Mouse (Mus musculus) gastrocnemius, adult 2 months (tissue): ENCODE results near the gene Med27. TPM values are rescaled to one million over a fixed set of nuclear protein-coding genes. Genes with fewer than 3 reads are reported as not detected.

Source experiments
- DNase-seq: peaks from one replicate; pipeline ENCODE4 v3.0.0; 2022
- H3K27ac ChIP-seq: fragments of 200-600 bp; 2 replicates; pipeline ENCODE4 v1.8.1; 2022; ENCODE audit warnings: mild to moderate bottlenecking
- H3K4me3 ChIP-seq: fragments of 200-600 bp; 2 replicates; pipeline ENCODE4 v1.8.1; 2022; ENCODE audit warnings: mild to moderate bottlenecking, moderate library complexity
- CTCF ChIP-seq: fragments of 200-600 bp; IDR thresholded peaks from 2 replicates; pipeline ENCODE4 v1.8.1; 2022; ENCODE audit warnings: antibody characterized with exemption, mild to moderate bottlenecking, moderate library complexity
- intact Hi-C: fragments of 180-260 bp; cut with DNase I; formaldehyde crosslinking; loops from one replicate; pipeline ENCODE4 v1.15.1; 2025
- total RNA-seq, 2 experiments: library from RNA; stranded (reverse); gene quantifications; 2 replicates each; pipeline ENCODE4 v1.2.3; 2021

Gene Med27
- total RNA-seq, 2 experiments from 2014 or later: 12.3 to 16.9 TPM

DNA sequence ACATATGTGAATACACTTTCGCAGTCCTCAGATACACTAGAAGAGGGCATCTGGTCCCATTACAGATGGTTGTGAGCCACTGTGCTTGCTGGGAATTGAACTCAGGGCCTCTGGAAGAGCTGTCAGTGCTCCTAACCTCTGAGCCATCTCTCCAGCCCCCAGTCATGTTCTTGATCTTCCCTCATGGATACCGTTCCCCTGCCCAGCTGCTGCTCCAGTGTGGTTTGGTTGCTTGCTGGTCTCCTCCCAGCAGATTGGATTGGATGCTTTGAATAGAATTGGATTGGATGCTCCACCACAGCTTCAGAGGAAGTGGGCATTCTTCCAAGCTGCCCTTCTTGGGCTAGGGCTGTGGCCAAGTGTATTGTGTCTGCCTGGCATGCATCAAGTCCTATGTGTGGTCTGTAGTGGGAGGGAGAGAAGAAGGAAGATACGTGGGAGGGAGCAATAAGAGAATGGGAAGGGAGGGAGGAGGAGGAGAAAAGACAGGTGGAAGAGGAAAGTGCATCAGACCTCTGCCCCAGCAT is 56.0 kb downstream of the Med27 start:
- no peak overlapping the region for H3K27ac ChIP-seq
- intact Hi-C loops: no loop called here
- DNase-seq: peak; percentile 11
- no peak overlapping the region for H3K4me3 ChIP-seq
- TF ChIP-seq CTCF: no peak

DNA sequence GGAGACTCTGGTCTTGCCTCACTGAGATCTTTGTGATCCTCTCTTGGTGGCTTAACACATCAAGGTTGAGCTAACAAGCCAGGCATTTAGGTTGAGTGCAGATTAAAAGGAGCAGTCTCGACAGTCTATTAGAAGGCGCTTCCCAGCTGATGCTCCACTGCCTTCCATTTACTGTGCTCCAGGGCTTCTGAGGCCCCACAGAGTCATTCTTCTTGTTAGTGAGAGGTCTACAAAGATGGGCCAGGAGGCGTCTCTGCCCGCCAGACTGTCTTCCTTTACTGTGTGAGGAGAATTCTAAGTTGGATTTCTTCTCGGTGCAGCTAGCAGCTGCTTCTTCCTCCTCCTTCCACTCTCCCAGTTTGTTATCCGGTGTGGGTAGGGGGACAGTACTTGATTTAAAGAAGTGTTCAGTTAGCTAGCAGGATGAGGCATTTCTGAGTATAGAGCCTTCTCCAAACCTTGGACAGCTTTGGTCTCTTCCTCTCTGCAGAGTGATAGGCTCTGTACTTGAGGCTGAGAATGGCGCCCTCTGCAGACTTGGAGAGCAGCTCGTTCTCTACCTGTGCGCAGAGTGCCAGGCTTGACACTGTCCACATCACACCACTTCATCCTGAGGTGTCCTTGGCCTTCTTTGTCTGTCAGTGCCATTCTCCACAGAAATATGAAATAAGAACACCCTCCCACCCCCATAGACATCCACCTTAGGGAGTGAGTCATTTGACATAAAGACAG is 57.3 kb downstream of the Med27 start:
- no peak overlapping the region for H3K27ac ChIP-seq
- DNase-seq: peak; percentile 30
- no peak overlapping the region for H3K4me3 ChIP-seq
- peak; percentile 52 for TF ChIP-seq CTCF
- intact Hi-C loops: no loop called here

DNA sequence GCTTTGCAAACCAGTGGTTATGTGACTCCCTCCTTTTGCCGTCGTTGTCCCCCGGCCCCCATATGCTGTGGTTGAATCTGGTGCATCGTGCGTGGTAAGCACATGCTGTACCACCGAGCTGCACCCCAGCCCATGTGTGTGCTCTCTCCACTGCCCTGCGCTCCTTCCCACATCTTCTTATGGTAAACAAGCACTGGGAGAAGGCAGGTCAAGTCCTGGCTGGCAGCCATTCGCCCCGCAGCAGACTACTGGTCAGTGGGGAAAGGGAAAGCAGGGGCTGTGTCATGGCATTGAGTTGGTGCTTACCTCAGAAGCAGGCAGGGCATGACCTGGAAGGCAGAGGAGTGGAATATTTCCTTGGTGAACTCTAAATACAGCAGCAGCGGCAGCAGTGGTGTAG is 58.3 kb downstream of the Med27 start:
- TF ChIP-seq CTCF: no peak
- peak; percentile 29 for DNase-seq
- Histone ChIP-seq H3K4me3 (no peak overlapping the region), H3K27ac (peak overlapping the region; percentile 41)
- intact Hi-C loops: no loop called here

DNA sequence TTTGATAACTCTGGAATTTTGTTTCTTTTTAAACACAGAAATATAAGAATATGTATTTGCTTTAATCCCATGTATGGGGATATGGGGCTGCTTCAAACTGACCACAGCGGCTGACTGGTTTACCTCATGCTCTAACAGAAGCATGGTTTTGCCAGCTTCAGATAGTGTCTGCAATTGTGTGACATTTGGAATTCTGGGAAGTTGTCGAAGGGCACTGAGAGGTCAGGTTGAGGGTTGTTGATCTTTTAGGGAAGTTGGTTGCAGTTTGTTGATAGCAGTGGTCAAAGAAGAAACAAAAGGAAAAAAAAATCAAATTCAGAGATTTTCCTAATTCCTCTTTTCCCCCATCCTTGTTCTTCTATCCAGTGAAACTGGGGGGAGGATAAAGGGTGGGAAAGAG is 59.2 kb downstream of the Med27 start:
- TF ChIP-seq CTCF: no peak
- intact Hi-C loops: no loop called here
- H3K27ac ChIP-seq: no peak overlapping the region

DNA sequence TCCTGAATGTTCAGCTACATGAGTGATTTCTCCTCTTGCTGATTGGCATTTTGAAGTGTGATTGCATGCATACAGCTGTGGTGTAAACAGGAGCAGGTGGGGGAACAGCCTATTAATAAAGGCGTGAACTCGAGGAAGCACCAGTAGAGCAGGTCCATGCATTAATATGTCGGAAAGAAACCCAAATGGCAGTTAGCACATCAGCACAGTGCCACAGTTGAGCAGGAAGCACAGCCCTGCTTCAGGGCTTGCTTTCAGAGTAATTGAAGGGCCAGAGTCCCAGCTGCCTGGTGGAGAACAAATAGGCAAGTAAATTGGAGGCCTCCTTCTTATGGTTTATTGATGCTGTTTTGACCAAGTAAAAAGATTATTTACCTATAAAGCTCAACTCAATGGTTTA is 60.7 kb downstream of the Med27 start:
- DNase-seq: no peak
- TF ChIP-seq CTCF: no peak
- Histone ChIP-seq H3K4me3 (no peak overlapping the region), H3K27ac (no peak overlapping the region)
- intact Hi-C loops: no loop called here

More for the DNA sequence above, 59.2 kb downstream of the Med27 start:
- H3K4me3 ChIP-seq: no peak overlapping the region
- DNase-seq: no peak

DNA sequence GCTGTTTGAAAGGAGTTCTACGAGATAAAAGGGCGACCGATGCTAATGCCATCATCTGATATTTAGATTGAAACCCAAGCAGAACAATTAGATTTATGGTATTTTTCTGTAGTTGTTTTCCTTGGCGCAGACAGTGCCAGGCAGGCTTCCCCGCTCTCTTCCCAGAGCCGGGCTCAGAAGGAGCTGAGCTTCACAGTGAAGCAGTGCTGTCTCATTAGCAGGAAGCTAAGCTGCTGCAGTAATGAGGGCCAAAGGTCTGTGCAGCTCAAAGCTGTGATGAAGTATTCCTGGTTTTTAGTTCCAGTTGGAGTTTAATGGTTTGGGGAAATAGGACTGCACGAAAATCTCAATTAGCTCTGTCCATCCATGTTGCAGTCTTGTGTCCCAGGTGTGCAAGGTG is 61.1 kb downstream of the Med27 start:
- no peak for TF ChIP-seq CTCF
- DNase-seq: no peak
- Histone ChIP-seq H3K4me3 (no peak overlapping the region), H3K27ac (no peak overlapping the region)
- intact Hi-C loops: no loop called here

DNA sequence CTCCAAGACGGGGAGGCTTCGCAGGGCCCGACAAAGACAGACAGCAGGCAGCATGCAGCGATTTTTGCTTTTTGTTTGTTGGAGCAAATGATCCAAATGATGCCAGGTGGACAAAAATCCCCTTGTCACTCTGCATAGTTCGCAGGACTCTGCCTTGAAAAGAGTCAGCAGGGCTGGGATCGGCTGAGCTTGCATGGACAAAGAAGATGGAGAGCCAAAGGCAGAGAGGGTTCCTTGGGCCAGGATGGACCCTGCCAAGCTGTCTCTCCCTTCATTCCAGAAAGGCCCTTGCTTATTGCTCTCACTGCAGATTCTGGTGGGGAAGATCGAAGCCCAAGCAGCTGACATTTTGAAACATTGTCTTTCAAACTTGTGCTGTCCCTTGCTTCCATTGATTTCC is 64.3 kb downstream of the Med27 start:
- DNase-seq: no peak
- intact Hi-C loops: no loop called here
- Histone ChIP-seq H3K27ac (no peak overlapping the region), H3K4me3 (no peak overlapping the region)
- TF ChIP-seq CTCF: no peak

DNA sequence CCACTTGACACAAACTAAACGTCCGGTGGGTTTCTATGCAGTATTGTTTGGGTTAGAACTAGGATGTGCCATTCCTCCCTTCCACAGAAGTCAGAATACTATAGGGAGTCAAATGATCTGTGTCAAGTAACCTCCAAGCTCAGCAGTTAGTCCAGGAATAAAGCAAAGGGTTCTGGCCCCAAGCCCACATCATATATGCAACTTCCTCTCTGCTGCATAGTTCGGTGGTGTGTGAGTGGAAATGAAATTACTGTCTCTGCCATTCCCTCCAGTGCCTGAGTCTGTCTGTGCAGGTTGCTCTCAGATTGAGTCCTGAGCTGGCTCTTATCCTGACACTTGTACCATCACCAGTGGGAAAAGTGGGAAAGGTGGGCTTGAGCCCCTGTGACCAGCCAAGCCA is 65.8 kb downstream of the Med27 start:
- no peak overlapping the region for H3K4me3 ChIP-seq
- no peak for TF ChIP-seq CTCF
- H3K27ac ChIP-seq: no peak overlapping the region
- intact Hi-C loops: no loop called here
- no peak for DNase-seq

DNA sequence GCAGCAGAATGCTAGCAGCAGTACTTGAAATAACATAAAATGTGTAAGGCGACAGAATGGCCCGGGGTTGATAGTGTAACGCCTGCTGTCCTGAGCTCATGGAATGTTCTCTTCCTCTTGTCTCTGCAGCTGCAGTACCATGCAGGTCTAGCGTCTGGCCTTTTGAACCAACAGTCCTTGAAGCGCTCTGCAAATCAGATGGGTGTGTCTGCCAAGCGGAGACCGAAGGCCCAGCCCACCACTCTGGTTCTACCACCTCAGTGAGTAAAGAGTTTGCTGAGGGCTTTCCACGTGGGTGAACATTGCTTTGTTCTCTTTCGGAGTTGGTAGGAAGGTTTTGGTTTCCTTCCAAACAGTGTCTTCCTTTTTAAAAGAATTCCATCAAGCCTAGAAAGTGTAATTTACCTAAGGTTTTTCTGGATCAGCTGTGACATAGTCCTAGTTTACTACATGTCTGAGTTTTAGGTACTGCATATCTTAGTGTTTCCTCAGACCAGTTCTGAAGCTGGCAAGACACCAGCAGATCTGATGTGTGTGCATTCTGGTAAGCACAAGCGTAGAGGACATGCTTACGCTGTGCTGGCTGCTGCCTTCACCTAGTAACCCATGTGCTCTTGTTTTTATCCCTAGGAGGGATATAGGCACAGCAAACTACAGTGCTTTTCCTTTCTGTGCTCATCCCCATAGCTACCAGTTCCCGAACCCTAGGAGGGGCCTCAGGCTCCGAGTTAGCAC is 66.8 kb downstream of the Med27 start:
- intact Hi-C loops: no loop called here
- TF ChIP-seq CTCF: no peak

DNA sequence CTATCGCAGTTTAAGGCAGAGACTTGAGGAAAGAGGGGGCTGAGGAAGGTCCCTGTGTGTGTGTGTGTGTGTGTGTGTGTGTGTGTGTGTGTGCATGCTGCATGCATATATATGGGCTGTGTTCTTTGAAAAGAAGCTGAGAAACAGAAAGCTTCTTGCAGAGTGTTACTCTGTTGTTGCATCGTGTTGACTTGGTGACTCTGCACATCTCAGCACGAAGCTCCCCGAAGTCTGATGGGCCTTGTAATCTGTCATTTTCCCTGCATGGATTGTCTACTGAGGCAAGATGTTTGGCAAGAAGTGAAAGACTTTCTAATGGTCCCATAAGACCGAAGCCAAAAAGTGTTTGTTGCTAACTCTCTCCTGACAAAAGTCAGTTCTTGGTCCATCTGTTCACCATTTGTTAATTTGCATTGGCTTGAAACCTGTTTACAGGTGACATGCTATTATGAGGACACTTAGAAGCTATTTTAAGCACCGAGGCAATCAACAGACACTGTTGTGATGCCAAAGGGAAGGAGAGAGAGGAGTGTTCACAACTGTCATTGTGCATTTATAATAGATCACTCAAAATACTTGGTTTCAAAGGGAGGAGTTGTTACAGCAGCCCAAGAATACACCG is 68.3 kb downstream of the Med27 start:
- peak overlapping the region; percentile 56 for H3K27ac ChIP-seq
- TF ChIP-seq CTCF: no peak

More for the DNA sequence above, 66.8 kb downstream of the Med27 start:
- H3K4me3 ChIP-seq: no peak overlapping the region
- H3K27ac ChIP-seq: no peak overlapping the region
- DNase-seq: no peak

DNA sequence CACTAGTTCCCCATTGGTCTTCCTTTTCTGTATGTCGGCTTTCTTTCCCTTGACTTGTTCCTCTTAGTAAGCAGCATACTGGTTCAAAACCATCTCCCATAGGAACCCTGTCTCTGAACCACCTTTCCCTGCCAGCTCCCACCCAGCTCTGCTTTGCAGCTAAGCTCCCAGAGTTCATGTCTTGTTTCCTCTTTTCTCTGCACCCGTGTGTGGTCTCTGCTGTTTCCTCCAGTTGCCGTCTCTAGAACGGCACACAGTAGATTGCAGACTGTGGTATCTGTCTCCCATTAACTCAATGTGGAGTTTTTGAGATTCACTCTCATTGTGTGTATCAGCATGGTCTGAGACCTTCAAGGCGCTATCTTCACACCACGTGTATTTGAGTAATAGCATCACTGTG is 71.9 kb downstream of the Med27 start:
- no peak for DNase-seq
- no peak overlapping the region for H3K4me3 ChIP-seq
- TF ChIP-seq CTCF: no peak
- no peak overlapping the region for H3K27ac ChIP-seq
- intact Hi-C loops: loop anchor here (5.0 kb wide), 3 partner anchors 71 to 221 kb away; partner anchors contain the start of gene Med27

More for the DNA sequence above, 68.3 kb downstream of the Med27 start:
- intact Hi-C loops: loop anchor here (5.0 kb wide), 3 partner anchors 68 to 218 kb away; partner anchors contain the start of gene Med27
- H3K4me3 ChIP-seq: peak overlapping the region; percentile 5; the same call in 1 of the 2 replicates
- no peak for DNase-seq

DNA sequence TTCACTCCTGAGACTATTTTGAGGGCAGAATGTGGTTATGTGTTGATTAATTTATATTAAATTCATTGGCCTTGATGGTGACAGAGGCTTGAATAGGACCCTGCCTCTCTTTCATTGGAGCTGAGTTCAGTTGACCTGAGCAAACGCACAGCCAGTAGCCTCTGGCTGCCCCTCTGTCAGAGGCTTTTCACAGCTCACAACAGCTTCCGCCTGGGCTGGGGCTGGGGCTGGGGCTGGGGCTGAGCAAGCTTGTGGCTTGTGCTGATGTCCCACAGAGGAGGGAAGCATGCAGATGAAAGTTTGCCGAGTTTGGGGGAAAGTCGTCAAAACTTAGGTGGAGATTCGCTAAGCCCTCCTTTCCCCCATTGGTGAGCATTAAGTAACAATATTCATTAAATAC is 72.8 kb downstream of the Med27 start:
- peak overlapping the region; percentile 74 for H3K27ac ChIP-seq

More for the DNA sequence above, 72.8 kb downstream of the Med27 start:
- no peak for DNase-seq
- intact Hi-C loops: loop anchor here (5.0 kb wide), 3 partner anchors 72 to 222 kb away; partner anchors contain the start of gene Med27
- TF ChIP-seq CTCF: no peak
- H3K4me3 ChIP-seq: no peak overlapping the region
